Mouse (Mus musculus) thymus, postnatal 36 days (tissue): ENCODE measurements around the gene Olfm3.

ENCODE experiments used
- DNase-seq, 2 experiments: peaks; one replicate each; pipeline ENCODE4 v3.0.0; 2022; ENCODE audit warnings: mixed read lengths in 2 of 2

Gene Olfm3

GRCm38 (mm10) chr3:115081371-115081770, 177.5 kb downstream of the Olfm3 start:
- no peak for DNase-seq

- no peak for DNase-seq
Observed at GRCm38 (mm10) chr3:115082947-115083346, 179.1 kb downstream of the Olfm3 start.

- DNase-seq: no peak
Observed at GRCm38 (mm10) chr3:115088281-115088680, 184.4 kb downstream of the Olfm3 start.

GRCm38 (mm10) chr3:115090670-115091069, 186.8 kb downstream of the Olfm3 start:
- DNase-seq: no peak

GRCm38 (mm10) chr3:115095496-115095895, 191.6 kb downstream of the Olfm3 start:
- DNase-seq: no peak

GRCm38 (mm10) chr3:115099590-115099989, 195.7 kb downstream of the Olfm3 start:
- DNase-seq: no peak

- DNase-seq: no peak
Observed at GRCm38 (mm10) chr3:115104155-115104801, 200.4 kb downstream of the Olfm3 start.

GRCm38 (mm10) chr3:115104802-115105493, 201.1 kb downstream of the Olfm3 start:
- DNase-seq: no peak

- DNase-seq: no peak
Observed at GRCm38 (mm10) chr3:115145722-115146121, 241.8 kb downstream of the Olfm3 start.

GRCm38 (mm10) chr3:115146244-115146643, 242.4 kb downstream of the Olfm3 start:
- no peak for DNase-seq

- no peak for DNase-seq
Observed at GRCm38 (mm10) chr3:115158903-115159473, 255.1 kb downstream of the Olfm3 start.

- DNase-seq: no peak
Observed at GRCm38 (mm10) chr3:115174625-115175024, 270.7 kb downstream of the Olfm3 start.
